Mouse (Mus musculus) lung, postnatal 0 days (tissue): Measurements from ENCODE around the gene Prox2. TPM values are rescaled to one million over a fixed set of nuclear protein-coding genes. Genes with fewer than 3 reads are reported as not detected.

Source experiments
- ATAC-seq: fragments of 200-750 bp; cut with Nextera tagmentation; 2 replicates; pipeline ENCODE4 v1.8.0; 2017; ENCODE audit warnings: moderate library complexity
- DNase-seq: peaks from one replicate; pipeline ENCODE4 v3.0.0-alpha.2; 2016; ENCODE audit warnings: low spot score
- H3K27ac ChIP-seq: fragments of 300-500 bp; sonication (generic); 2 replicates; pipeline ENCODE4 v1.5.1; 2014; ENCODE audit warnings: antibody characterized with exemption, mild to moderate bottlenecking, low read length, mixed read lengths
- H3K27me3 ChIP-seq: fragments of 300-500 bp; sonication (generic); replicated peaks from 2 replicates; pipeline ENCODE4 v1.6.1; 2014; ENCODE audit warnings: low read length, mixed read lengths; ENCODE audit not compliant: insufficient read depth
- H3K36me3 ChIP-seq: fragments of 300-500 bp; sonication (generic); 2 replicates; pipeline ENCODE4 v1.6.1; 2014; ENCODE audit warnings: low read length, mixed read lengths; ENCODE audit not compliant: insufficient read depth
- H3K4me1 ChIP-seq: fragments of 300-500 bp; sonication (generic); 2 replicates; pipeline ENCODE4 v1.6.1; 2014; ENCODE audit warnings: antibody characterized with exemption, low read depth, low read length, mixed read lengths; ENCODE audit not compliant: insufficient read depth
- H3K4me2 ChIP-seq: fragments of 300-500 bp; sonication (generic); replicated peaks from 2 replicates; pipeline ENCODE4 v1.6.1; 2014; ENCODE audit warnings: low read depth, mild to moderate bottlenecking, low read length, moderate library complexity, mixed read lengths
- H3K4me3 ChIP-seq: fragments of 300-500 bp; sonication (generic); 2 replicates; pipeline ENCODE4 v1.5.1; 2014; ENCODE audit warnings: low read depth, low read length
- H3K9ac ChIP-seq: fragments of 300-500 bp; sonication (generic); replicated peaks from 2 replicates; pipeline ENCODE4 v1.6.1; 2014; ENCODE audit warnings: low read depth, mild to moderate bottlenecking
- H3K9me3 ChIP-seq: fragments of 300-500 bp; sonication (generic); 2 replicates; pipeline ENCODE4 v1.6.1; 2016; ENCODE audit warnings: low read length, mixed read lengths
- CTCF ChIP-seq: IDR thresholded peaks from 2 replicates; pipeline ENCODE4 v1.5.1; 2016; ENCODE audit warnings: antibody characterized with exemption, mild to moderate bottlenecking
- EP300 ChIP-seq: IDR thresholded peaks from 2 replicates; pipeline ENCODE4 v1.6.1; 2016; ENCODE audit warnings: antibody characterized with exemption, mild to moderate bottlenecking, control low read depth
- WGBS: fragments of 180-500 bp; shearing (Covaris S2); extraction: QIAGEN DNeasy Blood & Tissue Kit; methylation state at CpG from one replicate; pipeline ENCODE4 v1.1.7; 2014; 5-methylcytosine and 5-hydroxymethylcytosine counted together
- polyA plus RNA-seq: library from polyadenylated mRNA; unstranded; fragments of >200 nt; fragmentation: Nextera tagmentation; extraction: Ambion mirVana; gene quantifications from 2 replicates; pipeline ENCODE4 v1.2.1, GENCODE M21; 2015

Gene Prox2
- polyA plus RNA-seq, 1 experiment from 2014 or later = 3.7 TPM

DNA sequence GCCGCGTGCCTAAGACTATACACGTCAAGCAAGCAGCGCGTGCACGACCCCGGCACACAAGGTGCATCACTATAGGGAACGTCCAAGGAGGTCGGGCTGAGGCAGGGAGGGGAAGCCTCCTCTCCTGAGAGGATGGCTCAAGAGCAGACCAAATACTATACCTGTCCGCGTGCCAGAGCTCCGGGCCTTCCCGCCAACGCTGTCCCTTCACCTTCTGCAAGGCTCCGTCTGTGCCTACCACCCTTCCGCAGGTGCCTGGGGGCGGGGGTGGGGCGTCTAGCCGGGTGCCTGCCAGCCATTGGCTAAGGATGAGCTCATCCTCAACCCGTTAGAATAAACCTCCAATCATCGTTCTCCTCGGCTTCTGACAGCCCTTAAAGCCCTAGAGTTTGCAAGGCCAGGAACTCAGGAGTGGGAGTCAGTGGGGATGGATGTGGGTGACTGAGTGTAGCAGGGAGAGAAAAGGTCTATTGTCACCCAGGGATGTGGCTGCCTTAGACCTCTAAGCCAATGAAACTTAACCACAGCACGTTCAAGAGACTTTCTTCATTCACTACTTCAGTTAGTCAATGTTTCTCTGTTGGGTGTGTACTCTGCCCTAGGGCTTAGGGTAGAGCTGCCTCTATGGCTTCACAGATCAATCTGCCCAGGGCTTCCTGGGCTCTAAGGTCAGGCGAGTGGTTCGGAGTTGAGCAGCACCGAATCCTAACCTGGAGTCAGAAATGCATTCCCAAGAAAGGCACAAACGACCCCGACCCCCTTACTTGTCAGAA lies 40.6 kb upstream of the Prox2 start, which contains the start of gene Rps6kl1:
Gene Rps6kl1 (minus strand): TSS at position 263 of the 773 bp plus-strand sequence.
- Histone ChIP-seq H3K27ac (no peak within 1 kb of the TSS), H3K36me3 (no peaks in the 10 kb centered on the region), H3K27me3 (no peaks in the 10 kb centered on the region), H3K4me3 (no peak within 1 kb of the TSS; the same call in 1 of the 2 replicates), H3K4me2 (peak within 1 kb of the TSS; percentile 43), H3K4me1 (no peaks in the 10 kb centered on the region), H3K9me3 (no peaks in the 10 kb centered on the region), H3K9ac (no peak within 1 kb of the TSS)
- ATAC-seq = peak; percentile 80
- DNase-seq = peak; percentile 59
- 13% methylated on average over 27 of the region's 28 CpGs for WGBS
- TF ChIP-seq CTCF = no peak
- no peak for TF ChIP-seq EP300

DNA sequence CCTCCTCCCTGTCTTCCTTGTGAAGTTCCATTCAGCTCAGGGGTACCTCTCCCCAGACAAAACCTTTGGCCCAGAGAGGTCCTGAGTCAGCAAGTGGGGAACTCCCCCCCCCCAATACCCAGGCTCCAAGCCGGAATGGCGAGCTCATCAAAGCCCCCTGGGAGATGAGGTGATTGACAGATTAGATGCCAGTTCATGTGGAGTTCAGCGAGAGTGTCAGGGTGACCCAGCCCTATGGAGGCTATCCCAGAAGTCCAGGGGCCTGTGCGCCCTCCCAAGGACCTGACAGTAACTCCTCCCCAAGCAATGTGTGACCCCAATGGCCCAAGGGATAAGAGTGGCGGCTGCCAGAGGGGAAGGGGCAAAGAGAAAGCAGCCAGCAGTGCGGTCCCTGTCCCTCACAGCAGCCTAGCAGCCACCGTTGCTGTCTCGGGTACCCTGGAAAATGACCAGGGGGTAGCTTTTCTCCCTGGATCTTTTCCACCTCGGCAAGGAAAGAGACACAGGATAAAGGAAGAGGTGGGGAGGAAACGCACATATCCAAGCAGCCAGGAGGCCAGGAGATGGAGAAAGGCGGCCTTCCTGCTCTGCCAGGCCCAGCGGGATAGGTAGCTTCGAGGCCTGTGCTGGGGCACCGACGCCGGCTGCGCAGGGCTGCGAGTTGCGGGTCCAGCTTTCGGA lies 39.9 kb upstream of the Prox2 start:
- Histone ChIP-seq H3K36me3 (no peaks in the 10 kb centered on the region), H3K4me2 (peak overlapping the region; percentile 43), H3K9me3 (no peaks in the 10 kb centered on the region), H3K27me3 (no peaks in the 10 kb centered on the region), H3K9ac (no peak overlapping the region), H3K4me1 (no peaks in the 10 kb centered on the region), H3K27ac (no peak overlapping the region), H3K4me3 (no peak overlapping the region)
- peak; percentile 17; the same call in 1 of the 2 replicates for ATAC-seq
- TF ChIP-seq CTCF (no peak), EP300 (no peak)
- 9% methylated on average over 20 of the region's 20 CpGs for WGBS
- no peak for DNase-seq

DNA sequence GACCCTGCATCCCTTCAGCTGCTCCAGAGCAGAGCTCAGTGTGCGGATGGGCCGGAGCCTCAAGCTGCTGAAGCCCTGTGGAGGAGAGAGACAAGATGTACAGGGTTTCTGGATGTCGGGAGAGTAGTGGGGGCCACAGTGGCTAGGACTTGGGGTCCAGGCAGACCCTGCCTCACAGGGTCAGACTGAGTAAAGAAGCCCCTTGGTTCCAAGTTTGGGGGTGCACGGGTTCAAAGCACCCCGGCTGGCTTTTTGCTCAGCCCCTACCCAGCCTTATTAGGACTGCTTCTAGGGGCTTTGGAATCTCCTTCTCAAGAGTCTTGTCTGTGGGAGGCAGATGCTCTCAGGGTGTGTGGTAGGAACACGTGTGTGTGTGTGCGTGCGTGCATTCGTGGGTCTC lies 36.3 kb upstream of the Prox2 start:
- H3K36me3 ChIP-seq = no peaks in the 10 kb centered on the region
- H3K4me2 ChIP-seq = no peak overlapping the region
- no peak overlapping the region for H3K9ac ChIP-seq
- H3K9me3 ChIP-seq = no peaks in the 10 kb centered on the region
- no peak overlapping the region for H3K4me3 ChIP-seq
- 77% methylated on average over 9 of the region's 9 CpGs for WGBS
- H3K27ac ChIP-seq = no peak overlapping the region
- TF ChIP-seq CTCF = no peak
- TF ChIP-seq EP300 = no peak
- ATAC-seq (no peak), DNase-seq (no peak)
- no peaks in the 10 kb centered on the region for H3K4me1 ChIP-seq
- H3K27me3 ChIP-seq = no peaks in the 10 kb centered on the region

DNA sequence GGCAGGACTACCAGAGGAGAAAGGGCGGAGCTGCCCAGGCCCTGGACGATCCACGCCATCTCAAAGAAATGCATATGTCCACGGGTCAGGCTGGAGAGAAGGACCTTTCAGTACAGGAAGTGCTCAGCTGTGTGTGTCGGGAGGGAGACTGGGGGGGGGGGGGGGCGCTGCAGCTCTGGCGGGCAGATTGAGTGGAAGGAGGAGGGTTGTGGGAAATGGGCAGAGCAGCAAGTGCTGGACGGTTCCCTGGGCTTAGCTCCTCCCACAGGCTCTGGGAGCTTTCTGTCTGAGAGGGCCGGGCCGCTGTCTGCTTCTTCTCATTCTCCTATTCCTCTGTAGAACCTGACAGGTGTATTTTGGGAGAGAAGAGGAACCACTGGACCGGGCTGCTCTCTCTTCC lies 35.8 kb upstream of the Prox2 start:
- no peak overlapping the region for H3K9ac ChIP-seq

DNA sequence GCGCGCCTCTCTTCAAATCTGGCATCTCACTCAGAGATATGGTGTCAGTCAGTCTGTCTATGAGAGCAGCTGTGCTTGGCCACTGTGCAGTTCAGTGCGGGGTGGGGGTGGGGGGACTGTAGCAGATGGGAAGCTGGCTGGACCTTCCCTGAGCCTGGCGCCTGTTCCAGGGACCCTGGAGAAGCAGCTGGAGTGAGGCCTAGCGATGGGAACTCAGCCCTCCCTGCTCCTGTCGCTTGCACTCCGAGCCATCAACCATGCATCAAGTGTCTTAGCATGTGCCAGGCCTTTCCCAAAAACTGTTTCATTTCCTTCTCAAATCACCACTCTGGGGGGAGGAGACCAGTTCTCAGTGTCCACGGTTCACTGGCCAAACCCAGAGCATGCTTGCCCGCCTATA lies 35.1 kb upstream of the Prox2 start:
- 49% methylated on average over 9 of the region's 9 CpGs for WGBS
- H3K9ac ChIP-seq = no peak overlapping the region
- no peak overlapping the region for H3K4me2 ChIP-seq
- no peak overlapping the region for H3K27ac ChIP-seq
- H3K27me3 ChIP-seq = no peaks in the 10 kb centered on the region
- H3K36me3 ChIP-seq = no peaks in the 10 kb centered on the region
- H3K9me3 ChIP-seq = no peaks in the 10 kb centered on the region
- no peaks in the 10 kb centered on the region for H3K4me1 ChIP-seq
- ATAC-seq (peak; percentile 69), DNase-seq (peak; percentile 48)
- TF ChIP-seq CTCF = no peak
- no peak for TF ChIP-seq EP300
- no peak overlapping the region for H3K4me3 ChIP-seq

More for the DNA sequence above, 35.8 kb upstream of the Prox2 start:
- no peak overlapping the region for H3K4me2 ChIP-seq
- H3K4me1 ChIP-seq = no peaks in the 10 kb centered on the region
- WGBS = 26% methylated on average over 10 of the region's 11 CpGs
- peak; percentile 61 for ATAC-seq
- H3K9me3 ChIP-seq = no peaks in the 10 kb centered on the region
- H3K27ac ChIP-seq = no peak overlapping the region
- H3K27me3 ChIP-seq = no peaks in the 10 kb centered on the region
- H3K36me3 ChIP-seq = no peaks in the 10 kb centered on the region
- H3K4me3 ChIP-seq = no peak overlapping the region
- peak; percentile 80 for DNase-seq
- TF ChIP-seq EP300 (no peak), CTCF (no peak)

DNA sequence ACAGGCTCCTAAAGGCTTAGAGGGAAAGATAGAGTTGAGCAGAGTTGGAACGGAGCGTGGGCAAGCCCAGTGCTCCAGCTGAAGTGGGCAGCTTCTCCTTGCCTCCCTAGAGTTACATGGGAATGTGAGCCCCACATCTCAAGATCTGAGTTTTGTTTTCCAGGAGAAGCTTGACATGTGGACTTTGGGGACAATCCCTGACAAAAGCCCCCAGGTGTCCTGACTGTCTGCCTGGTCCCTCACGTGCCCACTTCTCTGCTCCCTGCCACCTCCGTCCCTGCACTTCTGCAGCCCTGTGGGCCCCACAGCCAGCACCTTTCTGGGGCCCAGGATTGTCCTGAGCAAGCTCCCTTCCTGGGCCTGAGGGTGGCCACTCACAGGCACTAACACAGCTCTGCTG lies 34.3 kb upstream of the Prox2 start:
- no peak overlapping the region for H3K27ac ChIP-seq
- no peaks in the 10 kb centered on the region for H3K9me3 ChIP-seq
- DNase-seq (no peak), ATAC-seq (no peak)
- H3K4me1 ChIP-seq = no peaks in the 10 kb centered on the region
- 89% methylated on average over 4 of the region's 4 CpGs for WGBS
- H3K36me3 ChIP-seq = no peaks in the 10 kb centered on the region
- H3K4me2 ChIP-seq = no peak overlapping the region
- TF ChIP-seq CTCF (no peak), EP300 (no peak)
- no peaks in the 10 kb centered on the region for H3K27me3 ChIP-seq
- H3K4me3 ChIP-seq = no peak overlapping the region
- H3K9ac ChIP-seq = no peak overlapping the region
